Mouse (Mus musculus): ENCODE results near the gene Ralgps2. TPM values are rescaled to one million over a fixed set of nuclear protein-coding genes. Genes with fewer than 3 reads are reported as not detected.

Ralgps2 gene
- polyA plus RNA-seq, 1 experiment from 2014 or later, result 41.3 TPM

GRCm38 (mm10) chr1:156812716-156813115, 126.7 kb downstream of the Ralgps2 start:
- peaks cover 3% of the 10 kb centered on the region; the same call in 1 of the 2 replicates for H3K36me3 ChIP-seq (ENCODE audit: control insufficient read depth, insufficient read depth, low read length)
- H3K9me3 ChIP-seq (ENCODE audit: control insufficient read depth, low read length), result no peaks in the 10 kb centered on the region
- H3K4me3 ChIP-seq (ENCODE audit: low read depth, low read length), result no peak overlapping the region
- H3K27me3 ChIP-seq (ENCODE audit: control insufficient read depth, insufficient read depth, low read length), result no peaks in the 10 kb centered on the region
- ATAC-seq (ENCODE audit: low FRiP score, low TSS enrichment), result no peak
- TF ChIP-seq CTCF (IDR thresholded peaks at IDR 0.05; ENCODE audit: low read depth) (no peak), EP300 (optimal IDR thresholded peaks at IDR 0.05) (no peak)
- H3K27ac ChIP-seq (replicated peaks), result no peak overlapping the region
- no peak for DNase-seq (ENCODE audit: low spot score)
- no peak overlapping the region for H3K4me2 ChIP-seq (replicated peaks; ENCODE audit: low read depth)
- 54% methylated on average over 8 of the region's 8 CpGs for WGBS
- H3K4me1 ChIP-seq (replicated peaks; ENCODE audit: control insufficient read depth, insufficient read depth), result no peaks in the 10 kb centered on the region
- H3K9ac ChIP-seq (ENCODE audit: low read length), result no peak overlapping the region

- ATAC-seq (ENCODE audit: low FRiP score, low TSS enrichment), result no peak
These were observed 127.5 kb downstream of the Ralgps2 start for GRCm38 (mm10) chr1:156811928-156812327.

GRCm38 (mm10) chr1:156808332-156808731, 131.1 kb downstream of the Ralgps2 start:
- ATAC-seq (ENCODE audit: low FRiP score, low TSS enrichment), result peak; percentile 72; the same call in 1 of the 2 replicates
- DNase-seq (ENCODE audit: low spot score), result peak; percentile 43
- no peak overlapping the region for H3K27ac ChIP-seq (replicated peaks)

More at GRCm38 (mm10) chr1:156811928-156812327, 127.5 kb downstream of the Ralgps2 start:
- peaks cover 3% of the 10 kb centered on the region; the same call in 1 of the 2 replicates for H3K36me3 ChIP-seq (ENCODE audit: control insufficient read depth, insufficient read depth, low read length)
- 78% methylated on average over 7 of the region's 7 CpGs for WGBS
- TF ChIP-seq CTCF (IDR thresholded peaks at IDR 0.05; ENCODE audit: low read depth) (no peak), EP300 (optimal IDR thresholded peaks at IDR 0.05) (no peak)
- no peaks in the 10 kb centered on the region for H3K9me3 ChIP-seq (ENCODE audit: control insufficient read depth, low read length)
- H3K4me3 ChIP-seq (ENCODE audit: low read depth, low read length), result no peak overlapping the region
- H3K27ac ChIP-seq (replicated peaks), result no peak overlapping the region
- no peak overlapping the region for H3K4me2 ChIP-seq (replicated peaks; ENCODE audit: low read depth)
- no peak for DNase-seq (ENCODE audit: low spot score)
- H3K9ac ChIP-seq (ENCODE audit: low read length), result no peak overlapping the region
- no peaks in the 10 kb centered on the region for H3K4me1 ChIP-seq (replicated peaks; ENCODE audit: control insufficient read depth, insufficient read depth)
- H3K27me3 ChIP-seq (ENCODE audit: control insufficient read depth, insufficient read depth, low read length), result no peaks in the 10 kb centered on the region

GRCm38 (mm10) chr1:156801276-156801675, 138.2 kb downstream of the Ralgps2 start:
- no peak for TF ChIP-seq CTCF (IDR thresholded peaks at IDR 0.05; ENCODE audit: low read depth)
- no peak for TF ChIP-seq EP300 (optimal IDR thresholded peaks at IDR 0.05)
- H3K27ac ChIP-seq (replicated peaks), result no peak overlapping the region
- DNase-seq (ENCODE audit: low spot score), result no peak
- no peaks in the 10 kb centered on the region for H3K4me1 ChIP-seq (replicated peaks; ENCODE audit: control insufficient read depth, insufficient read depth)
- no peaks in the 10 kb centered on the region for H3K36me3 ChIP-seq (ENCODE audit: control insufficient read depth, insufficient read depth, low read length)
- 82% methylated on average over 6 of the region's 6 CpGs for WGBS
- no peak overlapping the region for H3K4me2 ChIP-seq (replicated peaks; ENCODE audit: low read depth)
- H3K4me3 ChIP-seq (ENCODE audit: low read depth, low read length), result no peak overlapping the region
- no peaks in the 10 kb centered on the region for H3K27me3 ChIP-seq (ENCODE audit: control insufficient read depth, insufficient read depth, low read length)
- H3K9ac ChIP-seq (ENCODE audit: low read length), result no peak overlapping the region
- no peak for ATAC-seq (ENCODE audit: low FRiP score, low TSS enrichment)
- no peaks in the 10 kb centered on the region for H3K9me3 ChIP-seq (ENCODE audit: control insufficient read depth, low read length)

More at GRCm38 (mm10) chr1:156808332-156808731, 131.1 kb downstream of the Ralgps2 start:
- TF ChIP-seq CTCF (IDR thresholded peaks at IDR 0.05; ENCODE audit: low read depth), result no peak
- no peak for TF ChIP-seq EP300 (optimal IDR thresholded peaks at IDR 0.05)
- no peaks in the 10 kb centered on the region for H3K36me3 ChIP-seq (ENCODE audit: control insufficient read depth, insufficient read depth, low read length)
- no peaks in the 10 kb centered on the region for H3K4me1 ChIP-seq (replicated peaks; ENCODE audit: control insufficient read depth, insufficient read depth)
- no peak overlapping the region for H3K4me2 ChIP-seq (replicated peaks; ENCODE audit: low read depth)
- no peak overlapping the region for H3K9ac ChIP-seq (ENCODE audit: low read length)
- 56% methylated on average over 10 of the region's 10 CpGs for WGBS
- H3K4me3 ChIP-seq (ENCODE audit: low read depth, low read length), result no peak overlapping the region
- no peaks in the 10 kb centered on the region for H3K9me3 ChIP-seq (ENCODE audit: control insufficient read depth, low read length)
- H3K27me3 ChIP-seq (ENCODE audit: control insufficient read depth, insufficient read depth, low read length), result no peaks in the 10 kb centered on the region

DNA sequence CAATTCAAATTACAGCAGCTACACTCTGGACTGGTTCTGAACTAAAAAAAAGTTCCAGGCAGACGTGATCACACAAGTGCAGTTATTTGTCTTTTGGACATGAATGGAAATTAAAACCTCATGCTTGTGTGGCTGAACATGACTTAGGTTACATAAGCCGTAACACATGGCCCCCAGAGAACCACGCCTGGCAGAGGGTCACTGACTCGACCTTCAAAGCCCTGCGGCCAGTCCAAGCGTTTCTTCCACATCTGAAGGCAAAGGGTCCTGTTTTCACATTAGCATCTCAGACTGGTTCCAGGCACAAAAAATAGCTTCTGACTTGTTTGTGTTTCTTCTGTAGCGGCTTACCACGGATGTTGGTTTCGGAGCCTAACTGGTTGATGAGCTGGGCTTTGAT, 143.2 kb downstream of the Ralgps2 start:
- DNase-seq (ENCODE audit: low spot score) (no peak), ATAC-seq (ENCODE audit: low FRiP score, low TSS enrichment) (no peak)
- Histone ChIP-seq H3K4me1 (replicated peaks; ENCODE audit: control insufficient read depth, insufficient read depth) (no peaks in the 10 kb centered on the region), H3K27me3 (ENCODE audit: control insufficient read depth, insufficient read depth, low read length) (no peaks in the 10 kb centered on the region), H3K4me2 (replicated peaks; ENCODE audit: low read depth) (no peak overlapping the region), H3K4me3 (ENCODE audit: low read depth, low read length) (no peak overlapping the region), H3K9me3 (ENCODE audit: control insufficient read depth, low read length) (no peaks in the 10 kb centered on the region), H3K27ac (replicated peaks) (no peak overlapping the region), H3K9ac (ENCODE audit: low read length) (no peak overlapping the region), H3K36me3 (ENCODE audit: control insufficient read depth, insufficient read depth, low read length) (no peaks in the 10 kb centered on the region)
- WGBS, result 57% methylated on average over 9 of the region's 9 CpGs
- no peak for TF ChIP-seq EP300 (optimal IDR thresholded peaks at IDR 0.05)
- no peak for TF ChIP-seq CTCF (IDR thresholded peaks at IDR 0.05; ENCODE audit: low read depth)

DNA sequence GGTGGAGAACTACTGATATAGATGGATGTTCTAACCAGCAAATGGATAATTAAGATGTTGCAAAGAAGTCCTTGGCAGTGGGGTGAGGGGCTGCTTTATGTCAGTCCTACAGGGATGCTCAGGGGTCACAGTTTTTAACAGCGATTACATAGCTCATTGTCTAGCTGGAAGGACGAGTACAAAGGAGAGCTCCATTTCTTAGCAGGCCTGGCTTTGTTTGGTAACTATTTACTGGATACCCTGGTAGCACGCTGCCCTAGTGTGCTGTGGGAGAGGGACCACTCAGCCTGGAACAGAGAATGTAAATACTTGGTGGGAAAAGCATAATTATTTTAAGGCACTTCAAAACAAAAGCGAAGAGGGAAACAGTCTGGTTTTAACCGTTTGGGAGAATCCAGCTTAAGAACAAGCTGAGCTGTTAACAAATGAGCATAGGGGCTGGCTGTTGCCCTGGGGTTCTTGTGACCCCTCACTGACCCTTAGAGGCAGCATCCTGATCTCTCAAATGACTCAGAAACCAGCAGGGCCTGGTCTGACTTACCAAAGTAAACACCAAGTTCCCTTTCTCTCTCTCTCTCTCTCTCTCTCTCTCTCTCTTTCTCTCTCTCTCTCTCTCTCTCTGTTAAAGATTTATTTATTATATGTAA, 149.5 kb downstream of the Ralgps2 start:
- WGBS, result 22% methylated on average over 5 of the region's 5 CpGs
- Histone ChIP-seq H3K4me1 (replicated peaks; ENCODE audit: control insufficient read depth, insufficient read depth) (no peaks in the 10 kb centered on the region), H3K4me3 (ENCODE audit: low read depth, low read length) (no peak overlapping the region), H3K27me3 (ENCODE audit: control insufficient read depth, insufficient read depth, low read length) (no peaks in the 10 kb centered on the region), H3K27ac (replicated peaks) (no peak overlapping the region; the same call in 1 of the 2 replicates), H3K36me3 (ENCODE audit: control insufficient read depth, insufficient read depth, low read length) (no peaks in the 10 kb centered on the region), H3K9me3 (ENCODE audit: control insufficient read depth, low read length) (no peaks in the 10 kb centered on the region), H3K9ac (ENCODE audit: low read length) (no peak overlapping the region), H3K4me2 (replicated peaks; ENCODE audit: low read depth) (no peak overlapping the region)
- DNase-seq (ENCODE audit: low spot score) (no peak), ATAC-seq (ENCODE audit: low FRiP score, low TSS enrichment) (peak; percentile 54; the same call in 1 of the 2 replicates)
- TF ChIP-seq CTCF (IDR thresholded peaks at IDR 0.05; ENCODE audit: low read depth) (no peak), EP300 (optimal IDR thresholded peaks at IDR 0.05) (no peak)
